Mouse (Mus musculus) heart, embryonic 14.5 days (tissue): ENCODE data around the gene Vat1l. TPM values are rescaled to one million over a fixed set of nuclear protein-coding genes. Genes with fewer than 3 reads are reported as not detected.

Experiments
- ATAC-seq: fragments of 200-750 bp; cut with Nextera tagmentation; 2 replicates; pipeline ENCODE4 v1.8.0; 2017; ENCODE audit warnings: low read depth, moderate TSS enrichment; ENCODE audit not compliant: insufficient number of reproducible peaks, insufficient read depth, low FRiP score
- H3K27ac ChIP-seq, 2 experiments: fragments of 200-500 bp in 1 of 2; fragments of 300-500 bp in 1 of 2; sonication (generic) in 1 of 2; replicated peaks in 1 of 2; 2 replicates each; pipeline ENCODE4 v1.5.1; 2012 to 2014; ENCODE audit warnings: low read depth in 2 of 2, low read length in 2 of 2, control low read depth in 1 of 2, mild to moderate bottlenecking in 1 of 2, mixed read lengths in 1 of 2; ENCODE audit not compliant: control insufficient read depth in 1 of 2, insufficient read depth in 1 of 2
- H3K27me3 ChIP-seq: fragments of 300-500 bp; sonication (generic); 2 replicates; pipeline ENCODE4 v1.6.1; 2014; ENCODE audit warnings: mild to moderate bottlenecking, low read length, control low read depth; ENCODE audit not compliant: control insufficient read depth, insufficient read depth
- H3K36me3 ChIP-seq: fragments of 300-500 bp; sonication (generic); 2 replicates; pipeline ENCODE4 v1.6.1; 2014; ENCODE audit warnings: mild to moderate bottlenecking, control low read depth, low read length, mixed read lengths; ENCODE audit not compliant: control insufficient read depth, insufficient read depth
- H3K4me1 ChIP-seq, 2 experiments: fragments of 200-500 bp in 1 of 2; fragments of 300-500 bp in 1 of 2; sonication (generic) in 1 of 2; 2 replicates each; pipeline ENCODE4 v1.6.1; 2012 to 2014; ENCODE audit warnings: low read length in 2 of 2, control low read depth in 1 of 2, mixed read lengths in 1 of 2; ENCODE audit not compliant: control insufficient read depth in 2 of 2, insufficient read depth in 2 of 2
- H3K4me2 ChIP-seq: fragments of 300-500 bp; sonication (generic); 2 replicates; pipeline ENCODE4 v1.6.1; 2014; ENCODE audit warnings: mild to moderate bottlenecking, low read length
- H3K4me3 ChIP-seq, 2 experiments: fragments of 200-500 bp in 1 of 2; fragments of 300-500 bp in 1 of 2; sonication (generic) in 1 of 2; 2 replicates each; pipeline ENCODE4 v1.5.1; 2012 to 2014; ENCODE audit warnings: low read length in 2 of 2, mild to moderate bottlenecking in 2 of 2, control low read depth in 1 of 2, low read depth in 1 of 2, moderate library complexity in 1 of 2; ENCODE audit not compliant: control insufficient read depth in 1 of 2, insufficient read depth in 1 of 2
- H3K9ac ChIP-seq: fragments of 300-500 bp; sonication (generic); 2 replicates; pipeline ENCODE4 v1.6.1; 2014; ENCODE audit warnings: mild to moderate bottlenecking, low read length
- H3K9me3 ChIP-seq: fragments of 300-500 bp; sonication (generic); 2 replicates; pipeline ENCODE4 v1.6.1; 2016; ENCODE audit warnings: low read length, control low read depth; ENCODE audit not compliant: control insufficient read depth
- WGBS: fragments of 180-500 bp; shearing (Covaris S2); extraction: QIAGEN DNeasy Blood & Tissue Kit; methylation state at CpG from one replicate; pipeline ENCODE4 v1.1.7; 2014; 5-methylcytosine and 5-hydroxymethylcytosine counted together
- polyA plus RNA-seq: library from polyadenylated mRNA; unstranded; fragments of >200 nt; fragmentation: Nextera tagmentation; extraction: Ambion mirVana; gene quantifications from 2 replicates; pipeline ENCODE4 v1.2.1, GENCODE M21; 2014

Gene Vat1l
- polyA plus RNA-seq, 1 experiment from 2014 or later, result 0.20 TPM

GRCm38 (mm10) chr8:114295749-114296067 is 90.3 kb downstream of the Vat1l start:
- ATAC-seq, result no peak

GRCm38 (mm10) chr8:114298253-114298652 is 92.8 kb downstream of the Vat1l start:
- H3K27ac ChIP-seq, result no peak overlapping the region
- H3K9ac ChIP-seq, result no peak overlapping the region
- no peak overlapping the region for H3K4me3 ChIP-seq
- WGBS, result 60% methylated on average over 2 of the region's 2 CpGs
- ATAC-seq, result no peak
- H3K4me2 ChIP-seq, result no peak overlapping the region
- no peaks in the 10 kb centered on the region for H3K9me3 ChIP-seq
- H3K36me3 ChIP-seq, result no peaks in the 10 kb centered on the region
- no peaks in the 10 kb centered on the region for H3K27me3 ChIP-seq
- no peaks in the 10 kb centered on the region for H3K4me1 ChIP-seq

More at GRCm38 (mm10) chr8:114295749-114296067, 90.3 kb downstream of the Vat1l start:
- no peaks in the 10 kb centered on the region for H3K27me3 ChIP-seq
- no peaks in the 10 kb centered on the region for H3K4me1 ChIP-seq
- H3K9me3 ChIP-seq, result no peaks in the 10 kb centered on the region
- H3K36me3 ChIP-seq, result no peaks in the 10 kb centered on the region
- 61% methylated on average over 3 of the region's 3 CpGs for WGBS
- H3K4me3 ChIP-seq, result no peak overlapping the region
- no peak overlapping the region for H3K4me2 ChIP-seq
- no peak overlapping the region for H3K27ac ChIP-seq
- no peak overlapping the region for H3K9ac ChIP-seq

GRCm38 (mm10) chr8:114300072-114300471 is 94.7 kb downstream of the Vat1l start:
- H3K27ac ChIP-seq, result no peak overlapping the region
- H3K27me3 ChIP-seq, result no peaks in the 10 kb centered on the region
- H3K4me3 ChIP-seq, result no peak overlapping the region
- WGBS, result 73% methylated on average over 7 of the region's 7 CpGs
- H3K36me3 ChIP-seq, result no peaks in the 10 kb centered on the region
- H3K4me1 ChIP-seq, result no peaks in the 10 kb centered on the region
- no peak for ATAC-seq
- H3K9me3 ChIP-seq, result no peaks in the 10 kb centered on the region
- no peak overlapping the region for H3K9ac ChIP-seq
- no peak overlapping the region for H3K4me2 ChIP-seq

- H3K9ac ChIP-seq, result no peak overlapping the region
- H3K27ac ChIP-seq, result no peak overlapping the region
- no peak for ATAC-seq
Observed at GRCm38 (mm10) chr8:114306296-114306695, 100.9 kb downstream of the Vat1l start.

GRCm38 (mm10) chr8:114314669-114315325 is 109.4 kb downstream of the Vat1l start:
- Histone ChIP-seq H3K27ac (no peak overlapping the region), H3K9ac (no peak overlapping the region), H3K4me2 (no peak overlapping the region), H3K27me3 (no peaks in the 10 kb centered on the region), H3K9me3 (no peaks in the 10 kb centered on the region), H3K4me1 (no peaks in the 10 kb centered on the region), H3K36me3 (no peaks in the 10 kb centered on the region), H3K4me3 (no peak overlapping the region)
- no peak for ATAC-seq
- WGBS, result 31% methylated on average over 5 of the region's 5 CpGs

More at GRCm38 (mm10) chr8:114306296-114306695, 100.9 kb downstream of the Vat1l start:
- Histone ChIP-seq H3K4me1 (0 out of 4 replicates have a peak, but pooled peaks cover 0 to 3% of the 10 kb centered on the region in 2 experiments), H3K27me3 (no peaks in the 10 kb centered on the region), H3K36me3 (no peaks in the 10 kb centered on the region), H3K4me2 (no peak overlapping the region), H3K9me3 (no peaks in the 10 kb centered on the region), H3K4me3 (no peak overlapping the region)
- WGBS, result 71% methylated on average over 5 of the region's 5 CpGs

GRCm38 (mm10) chr8:114318161-114318560 is 112.7 kb downstream of the Vat1l start:
- H3K27ac ChIP-seq, result no peak overlapping the region
- no peak for ATAC-seq
- H3K9ac ChIP-seq, result no peak overlapping the region
- no peaks in the 10 kb centered on the region for H3K4me1 ChIP-seq
- H3K9me3 ChIP-seq, result no peaks in the 10 kb centered on the region
- WGBS, result 79% methylated on average over 4 of the region's 4 CpGs
- no peaks in the 10 kb centered on the region for H3K36me3 ChIP-seq
- no peaks in the 10 kb centered on the region for H3K27me3 ChIP-seq
- no peak overlapping the region for H3K4me2 ChIP-seq
- H3K4me3 ChIP-seq, result no peak overlapping the region

GRCm38 (mm10) chr8:114322096-114322495 is 116.7 kb downstream of the Vat1l start:
- Histone ChIP-seq H3K4me2 (no peak overlapping the region), H3K27me3 (no peaks in the 10 kb centered on the region), H3K27ac (no peak overlapping the region), H3K4me1 (no peaks in the 10 kb centered on the region), H3K9me3 (no peaks in the 10 kb centered on the region), H3K9ac (no peak overlapping the region), H3K4me3 (no peak overlapping the region), H3K36me3 (no peaks in the 10 kb centered on the region)
- no peak for ATAC-seq
- WGBS, result 72% methylated on average over 2 of the region's 2 CpGs

- Histone ChIP-seq H3K9me3 (0 out of 2 replicates have a peak, but pooled peaks cover 6% of the 10 kb centered on the region), H3K27ac (no peak overlapping the region), H3K36me3 (no peaks in the 10 kb centered on the region), H3K4me3 (no peak overlapping the region), H3K4me1 (no peaks in the 10 kb centered on the region), H3K9ac (no peak overlapping the region), H3K4me2 (no peak overlapping the region), H3K27me3 (no peaks in the 10 kb centered on the region)
- WGBS, result 55% methylated on average over 5 of the region's 5 CpGs
- no peak for ATAC-seq
Observed at GRCm38 (mm10) chr8:114331928-114332327, 126.5 kb downstream of the Vat1l start.
